Mouse (Mus musculus) lung, postnatal 10 days (tissue): ENCODE results near the gene Cylc1.

Source experiments
- DNase-seq: peaks from one replicate; pipeline ENCODE4 v3.0.0; 2021

Gene Cylc1

GRCm38 (mm10) chrX:111110118-111110517 is at the start of gene Cylc1:
Cylc1 (plus strand) TSS chrX:111110418.
- DNase-seq = no peak

- DNase-seq = no peak
Observed at GRCm38 (mm10) chrX:111078680-111079079, 31.5 kb upstream of the Cylc1 start.

GRCm38 (mm10) chrX:111168040-111168439 is 57.8 kb downstream of the Cylc1 start, which contains the start of gene Gm10112:
Gm10112 (plus strand) TSS chrX:111168340.
- no peak for DNase-seq
